Mouse (Mus musculus) left cerebral cortex, postnatal 4 days (tissue): ENCODE measurements around the gene Atg10. TPM values are rescaled to one million over a fixed set of nuclear protein-coding genes. Genes with fewer than 3 reads are reported as not detected.

Source experiments
- DNase-seq: peaks from one replicate; pipeline ENCODE4 v3.0.0-alpha.2; 2022
- intact Hi-C: fragments of 180-260 bp; cut with DNase I; formaldehyde crosslinking; loops from one replicate; pipeline ENCODE4 v1.15.1; 2025
- total RNA-seq, 2 experiments: library from RNA; stranded (reverse); gene quantifications; 2 replicates each; pipeline ENCODE4 v1.2.3; 2021

The Atg10 gene
- total RNA-seq, 2 experiments from 2014 or later: 6.8 to 9.3 TPM

GRCm38 (mm10) chr13:90912760-90913674 is 310.8 kb downstream of the Atg10 start:
- intact Hi-C loops: no loop called here
- DNase-seq: no peak

GRCm38 (mm10) chr13:90907376-90907775 is 316.4 kb downstream of the Atg10 start:
- no peak for DNase-seq
- intact Hi-C loops: no loop called here

DNA sequence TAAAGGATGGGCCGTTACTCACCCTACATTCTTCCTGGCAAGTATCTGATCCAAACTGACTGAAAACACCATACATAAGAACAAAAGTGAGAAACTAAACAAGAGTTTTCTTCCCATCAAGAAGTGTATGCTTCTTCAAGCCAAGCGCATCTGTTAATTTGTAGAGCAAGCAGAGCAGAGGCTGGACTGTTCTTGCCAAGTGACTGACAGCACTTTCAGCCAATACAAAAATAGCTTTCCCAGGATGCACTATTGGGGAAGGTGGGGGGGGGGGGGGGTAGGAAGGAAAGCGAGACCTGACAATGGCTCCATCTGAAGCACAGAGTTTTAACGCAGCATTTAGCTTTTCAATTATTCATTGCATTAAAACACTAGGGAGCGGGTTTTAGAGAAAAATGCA is 318.6 kb downstream of the Atg10 start, which contains the start of gene Atp6ap1l:
TSS of gene Atp6ap1l (minus strand) at position 180 of the 400 bp plus-strand sequence.
- intact Hi-C loops: no loop called here
- no peak for DNase-seq

GRCm38 (mm10) chr13:90896821-90897220 is 326.9 kb downstream of the Atg10 start:
- DNase-seq: no peak
- intact Hi-C loops: no loop called here

DNA sequence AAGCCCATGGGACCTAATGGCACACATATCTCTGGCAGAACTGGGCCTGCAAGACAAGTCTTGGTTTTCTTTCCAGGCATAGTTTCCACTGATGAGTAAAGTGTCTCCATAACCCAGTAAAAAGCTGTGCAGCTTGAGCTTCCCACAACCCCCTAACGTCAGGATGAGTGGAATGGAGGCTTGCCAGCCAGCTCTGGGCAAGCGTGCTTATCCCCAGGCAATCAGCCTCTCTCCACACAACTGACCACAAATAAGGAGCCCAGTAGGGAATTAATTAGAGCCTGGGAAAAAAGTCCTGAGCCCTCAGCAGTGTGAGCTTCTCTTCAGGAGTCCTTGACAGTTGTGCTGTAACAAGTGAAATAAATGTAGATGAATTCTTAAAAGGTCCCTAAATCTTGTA is 327.7 kb downstream of the Atg10 start:
- intact Hi-C loops: no loop called here
- peak; percentile 89 for DNase-seq

- intact Hi-C loops: no loop called here
These were observed 328.9 kb downstream of the Atg10 start for GRCm38 (mm10) chr13:90894819-90895218.

DNA sequence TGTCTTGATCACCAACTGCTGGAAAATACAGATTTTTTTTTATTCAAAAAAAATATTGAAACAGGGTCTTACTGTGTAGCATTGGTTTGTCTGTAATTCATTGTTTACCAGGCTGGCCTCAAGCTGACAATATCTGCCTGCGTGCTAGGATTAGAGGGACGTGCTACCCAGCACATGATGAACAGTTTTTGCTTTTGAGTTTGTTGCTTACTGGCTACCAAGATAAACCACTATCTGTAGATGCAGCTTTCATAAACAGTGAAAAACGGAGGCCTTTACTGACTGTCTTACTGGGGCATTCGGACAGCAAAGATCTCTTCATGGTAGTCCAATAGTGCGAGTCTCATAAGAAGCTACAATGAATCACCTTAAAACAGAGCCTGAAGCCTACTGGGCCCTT is 333.7 kb downstream of the Atg10 start:
- DNase-seq: no peak
- intact Hi-C loops: no loop called here

More at GRCm38 (mm10) chr13:90894819-90895218, 328.9 kb downstream of the Atg10 start:
- no peak for DNase-seq

DNA sequence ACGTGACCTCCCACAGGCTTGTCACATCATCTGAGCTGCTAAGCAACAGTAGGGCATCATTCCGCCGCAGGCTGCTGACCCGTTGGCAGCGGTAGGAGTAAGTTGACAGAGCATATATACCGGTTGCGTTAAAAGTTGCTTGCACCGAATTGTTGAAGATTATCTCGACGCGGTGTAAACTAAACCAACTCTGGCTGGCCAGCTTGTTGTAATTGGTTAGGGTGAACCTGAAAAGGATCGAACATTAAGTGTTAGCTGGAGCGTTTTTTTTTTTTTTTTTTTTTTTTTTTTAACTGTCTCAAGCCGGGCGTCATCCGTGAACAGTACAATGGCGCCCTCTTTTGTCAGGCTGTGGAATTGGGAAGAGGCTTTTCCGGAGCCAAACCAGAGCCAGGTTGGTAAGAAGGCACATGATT is 337.2 kb downstream of the Atg10 start:
- intact Hi-C loops: loop anchor here (5.0 to 10.0 kb wide), 2 partner anchors 1219 to 1332 kb away; no protein-coding TSS in a partner anchor

DNA sequence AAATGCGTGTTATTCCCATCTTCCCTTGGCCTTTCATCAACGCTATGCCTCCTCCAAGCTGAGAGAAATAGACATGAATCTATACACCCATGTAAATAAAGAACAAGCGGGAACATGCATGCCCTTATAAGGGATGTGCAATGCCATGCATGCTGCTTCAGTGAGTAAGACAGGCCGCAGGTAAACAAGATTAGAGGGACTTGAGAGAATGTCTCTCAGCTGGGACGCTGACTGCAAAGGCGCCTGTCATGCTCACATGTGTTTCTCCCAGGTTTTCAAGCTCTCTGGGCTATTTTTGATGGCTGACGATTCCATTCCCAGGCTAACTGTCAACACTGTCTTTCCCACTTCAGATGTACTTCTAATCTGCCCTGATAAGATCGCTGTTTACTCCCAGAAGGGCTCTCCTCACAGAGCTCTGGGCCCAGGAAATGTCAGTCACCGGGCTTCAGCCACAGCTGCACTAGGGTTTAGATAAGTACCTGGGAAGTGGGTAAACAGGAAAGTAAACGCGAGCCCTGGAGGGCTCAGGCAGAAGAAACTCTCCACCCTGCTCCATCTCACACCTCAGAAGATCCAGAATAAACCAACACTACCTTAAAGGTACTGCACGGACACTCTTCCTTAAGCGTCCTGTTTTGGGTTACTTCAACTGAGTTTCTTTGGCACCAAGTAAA is 337.8 kb downstream of the Atg10 start:
- intact Hi-C loops: loop anchor here (5.0 to 10.0 kb wide), 2 partner anchors 1219 to 1331 kb away; no protein-coding TSS in a partner anchor
- no peak for DNase-seq

More for the DNA sequence above, 337.2 kb downstream of the Atg10 start:
- DNase-seq: peak; percentile 70

Other genes with a start within 250 kb of the Atg10 start
- 100 to 1,000 TPM; 268 to 332 TPM for gene Ssbp2, start 236.3 kb upstream of the Atg10 start, total RNA-seq